Mouse (Mus musculus) brown adipose tissue, adult 24 weeks (tissue): ENCODE measurements around the gene Lrp6. TPM values are rescaled to one million over a fixed set of nuclear protein-coding genes. Genes with fewer than 3 reads are reported as not detected.

Experiments
- H3K27ac ChIP-seq: fragments of 200-500 bp; replicated peaks from 2 replicates; pipeline ENCODE4 v1.5.1; 2012; ENCODE audit warnings: low read depth, mild to moderate bottlenecking, low read length
- H3K4me1 ChIP-seq: fragments of 200-500 bp; 2 replicates; pipeline ENCODE4 v1.6.1; 2012; ENCODE audit warnings: low read length, mixed read lengths; ENCODE audit not compliant: control insufficient read depth, insufficient read depth, insufficient read length
- H3K4me3 ChIP-seq: fragments of 200-500 bp; 2 replicates; pipeline ENCODE4 v1.5.1; 2012; ENCODE audit warnings: low read depth, mild to moderate bottlenecking, low read length, moderate library complexity; ENCODE audit not compliant: insufficient read depth
- polyA plus RNA-seq: library from polyadenylated mRNA; stranded (reverse); fragments of >200 nt; gene quantifications from 2 replicates; pipeline ENCODE4 v1.2.4, GENCODE M21; 2012; ENCODE audit not compliant: missing spikeins, insufficient read depth, insufficient read length

The Lrp6 gene
- polyA plus RNA-seq, 1 experiment, result 33.0 TPM

DNA sequence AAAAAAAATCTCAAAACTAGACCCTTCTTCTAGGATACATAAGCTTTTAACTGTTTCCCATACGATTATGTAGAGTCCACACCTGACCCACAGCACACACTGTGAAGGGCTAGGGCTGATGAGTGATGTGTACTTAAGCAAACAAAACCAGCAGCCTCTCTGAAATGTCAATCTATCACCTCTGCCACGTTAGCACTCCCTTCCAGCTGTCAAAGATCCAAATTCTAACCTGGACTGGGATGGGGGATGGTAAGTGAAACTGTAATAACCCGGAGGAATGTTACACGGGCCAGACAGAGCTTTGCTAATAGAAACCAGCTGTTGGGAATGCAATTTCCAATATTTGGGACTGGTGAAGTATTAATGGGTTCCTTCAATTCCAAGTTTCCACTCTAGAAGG is 61.9 kb downstream of the Lrp6 start:
- Histone ChIP-seq H3K27ac (no peak overlapping the region), H3K4me3 (no peak overlapping the region), H3K4me1 (0 out of 2 replicates have a peak, but pooled peaks cover 2% of the 10 kb centered on the region)

DNA sequence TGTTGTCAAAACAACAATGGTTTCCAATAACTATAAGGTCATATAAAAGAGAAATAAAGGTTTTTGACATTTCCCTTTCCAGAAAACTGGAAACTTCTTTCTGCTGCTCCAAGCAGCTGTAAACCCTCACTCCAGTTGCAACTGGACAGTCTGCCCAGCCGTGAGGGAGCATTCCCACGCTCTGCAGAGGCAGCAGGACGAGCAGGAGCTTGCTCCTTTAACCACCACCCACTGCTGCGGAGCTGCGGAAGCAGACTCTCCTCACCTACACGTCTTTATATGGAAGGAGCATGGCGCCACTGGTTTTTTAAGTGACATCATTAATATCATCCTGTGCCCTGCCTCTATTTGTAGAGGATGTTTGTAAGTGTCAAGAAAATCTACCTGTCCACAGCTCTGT is 64.4 kb downstream of the Lrp6 start:
- Histone ChIP-seq H3K4me3 (no peak overlapping the region), H3K27ac (no peak overlapping the region), H3K4me1 (peaks cover 5% of the 10 kb centered on the region; the same call in 1 of the 2 replicates)

DNA sequence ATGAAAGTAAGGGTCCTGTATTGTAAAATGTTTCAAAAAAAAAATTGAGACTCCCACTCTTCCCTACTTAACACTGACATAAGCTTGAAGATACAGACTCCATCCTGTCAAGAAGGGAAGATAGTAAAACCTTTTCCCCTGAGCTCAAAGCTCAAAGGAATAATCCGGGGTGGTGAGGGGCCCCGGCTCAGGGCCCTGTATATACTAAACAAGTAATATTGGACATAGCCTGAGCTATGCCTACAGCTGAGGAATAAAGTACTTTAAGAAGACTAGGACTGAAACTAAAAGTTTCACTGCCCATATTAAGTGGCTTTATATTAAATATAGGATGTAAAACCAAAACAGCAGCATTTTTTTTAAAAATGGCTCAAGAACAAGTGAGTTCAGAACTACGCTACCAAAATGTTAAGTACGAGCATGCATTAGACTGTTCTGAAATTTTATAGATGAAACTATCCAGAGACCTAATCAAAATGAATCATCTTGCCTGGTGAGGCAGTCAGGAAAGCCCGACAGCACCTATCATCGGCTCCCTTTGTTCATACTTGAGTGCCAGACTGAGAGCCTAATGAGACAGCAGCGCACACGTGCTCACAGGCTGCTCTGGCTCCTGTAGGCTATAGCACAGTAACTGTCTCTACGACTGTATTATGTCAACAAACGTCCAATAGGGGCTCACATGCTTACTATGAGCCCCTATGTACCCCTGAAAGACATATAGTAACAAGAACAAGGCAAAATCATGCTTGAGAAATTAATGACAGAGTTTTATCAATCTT is 66.2 kb downstream of the Lrp6 start:
- Histone ChIP-seq H3K4me3 (no peak overlapping the region), H3K4me1 (peaks cover 5% of the 10 kb centered on the region; the same call in 1 of the 2 replicates), H3K27ac (no peak overlapping the region)

DNA sequence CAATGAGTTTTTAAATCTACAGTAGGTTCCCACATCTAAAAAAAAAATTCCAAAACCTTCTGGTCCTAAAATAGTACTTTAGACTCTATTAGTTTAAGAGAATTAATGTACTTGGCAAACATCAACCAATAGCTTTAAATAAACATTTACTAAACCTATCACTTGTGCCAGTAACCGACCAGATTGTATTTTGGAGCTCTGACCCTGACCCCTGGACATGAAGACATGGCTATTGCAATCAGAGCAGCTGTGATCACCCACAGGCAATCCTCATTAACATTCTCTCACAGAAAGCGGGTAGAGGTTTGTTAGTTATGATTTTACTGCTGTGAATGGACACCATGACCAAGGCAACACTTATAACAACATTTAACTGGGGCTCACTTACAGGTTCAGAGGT is 67.7 kb downstream of the Lrp6 start:
- Histone ChIP-seq H3K27ac (no peak overlapping the region; the same call in 1 of the 2 replicates), H3K4me1 (peaks cover 5% of the 10 kb centered on the region; the same call in 1 of the 2 replicates), H3K4me3 (no peak overlapping the region)

DNA sequence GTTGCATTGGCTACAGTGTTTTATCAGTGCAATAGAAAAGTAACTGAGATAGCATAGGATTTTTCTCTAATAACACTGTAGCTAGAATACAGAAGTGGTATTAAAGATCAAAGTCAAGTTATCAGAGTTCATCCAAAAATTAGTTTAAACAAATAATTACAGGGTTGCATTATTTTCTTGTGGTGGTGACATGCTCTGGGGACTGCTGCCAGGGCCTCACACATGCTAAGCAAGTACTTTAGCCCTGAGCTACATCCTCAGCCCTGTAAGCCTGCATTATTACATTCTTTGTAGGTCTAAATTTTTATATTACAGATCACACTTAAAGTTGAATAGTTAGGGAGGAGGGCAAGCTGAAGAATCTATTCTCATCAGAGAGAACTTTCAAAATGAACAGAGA is 68.2 kb downstream of the Lrp6 start:
- H3K4me3 ChIP-seq, result no peak overlapping the region
- no peak overlapping the region for H3K27ac ChIP-seq
- peaks cover 3% of the 10 kb centered on the region; the same call in 1 of the 2 replicates for H3K4me1 ChIP-seq

DNA sequence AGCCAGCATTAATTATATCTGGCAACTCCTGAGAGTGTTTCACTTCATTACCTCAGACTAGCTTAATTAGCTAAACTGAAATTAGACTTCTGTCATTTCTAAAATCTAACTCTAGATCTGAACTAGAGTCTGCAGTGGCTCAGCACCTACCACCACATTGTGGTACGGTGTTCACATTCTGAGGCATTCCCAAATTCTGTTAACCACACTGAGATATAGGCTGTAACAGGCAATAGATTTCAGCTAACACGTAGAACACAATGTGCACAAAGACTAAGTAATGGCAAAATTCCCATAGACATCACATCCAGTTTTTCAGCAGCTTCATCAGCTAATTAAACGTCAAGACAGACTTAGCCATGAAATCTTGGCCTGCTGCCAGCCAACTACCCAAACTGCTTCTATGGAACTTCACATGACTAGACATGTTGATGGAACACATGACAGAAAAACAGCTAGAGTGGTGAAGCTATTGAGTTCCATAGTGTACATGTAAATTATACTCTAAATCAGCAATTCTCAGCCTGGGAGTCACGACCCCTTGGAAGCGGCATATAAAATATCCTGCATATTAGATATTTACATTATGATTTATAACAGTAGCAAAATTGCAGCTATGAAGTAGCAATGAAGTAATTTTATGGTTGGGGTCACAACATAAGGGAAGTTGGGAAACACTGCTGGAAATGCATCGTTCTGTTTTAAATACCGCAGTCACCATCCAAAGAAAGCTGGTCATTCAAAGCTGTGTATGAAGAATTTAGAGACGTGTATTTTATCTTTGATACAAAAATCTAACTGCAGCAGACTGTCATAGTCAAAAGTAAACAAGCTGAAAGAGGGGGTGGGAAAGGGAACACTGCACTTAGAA is 71.7 kb downstream of the Lrp6 start:
- Histone ChIP-seq H3K27ac (no peak overlapping the region), H3K4me1 (peaks cover 3% of the 10 kb centered on the region), H3K4me3 (no peak overlapping the region)

DNA sequence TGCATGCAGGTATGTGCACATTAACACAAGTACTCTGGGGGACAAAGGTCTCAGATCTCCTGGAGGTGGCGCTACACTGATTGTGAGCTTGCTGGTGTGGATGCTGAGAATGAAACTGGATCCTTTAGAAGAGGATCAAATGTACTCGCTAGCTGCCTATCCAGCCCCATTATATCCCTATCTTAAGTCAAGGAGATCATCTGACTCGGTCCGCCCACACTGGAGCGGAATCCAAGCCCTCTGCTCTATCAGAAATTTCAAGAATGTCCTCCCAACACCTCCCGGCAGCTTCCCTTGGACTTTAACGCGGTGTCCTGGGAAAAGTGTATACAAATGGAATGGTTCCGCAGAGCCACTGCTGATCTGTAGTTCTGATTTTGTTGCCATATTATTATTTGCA is 77.1 kb downstream of the Lrp6 start:
- Histone ChIP-seq H3K4me3 (no peak overlapping the region), H3K4me1 (no peaks in the 10 kb centered on the region; the same call in 1 of the 2 replicates), H3K27ac (no peak overlapping the region)

DNA sequence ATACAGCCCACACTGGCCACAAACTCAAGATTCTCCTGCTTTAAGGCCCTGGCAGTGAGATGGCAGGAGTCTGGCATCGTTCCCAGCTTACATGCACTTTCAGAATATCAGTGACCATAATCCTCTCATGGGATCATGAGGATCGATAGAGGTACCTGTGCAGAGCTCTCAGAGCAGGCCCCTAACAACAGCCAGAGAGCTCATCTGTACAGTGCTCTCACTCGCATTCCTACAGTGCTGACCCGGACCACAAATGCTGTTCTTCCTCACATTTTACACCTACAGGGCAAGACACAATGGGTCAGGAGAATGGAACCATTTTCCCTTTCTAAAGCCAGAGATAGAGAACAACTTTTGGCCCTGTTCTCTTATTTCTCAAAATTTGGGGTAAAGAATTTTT is 77.6 kb downstream of the Lrp6 start:
- H3K27ac ChIP-seq, result no peak overlapping the region
- no peak overlapping the region for H3K4me3 ChIP-seq
- no peaks in the 10 kb centered on the region; the same call in 1 of the 2 replicates for H3K4me1 ChIP-seq

DNA sequence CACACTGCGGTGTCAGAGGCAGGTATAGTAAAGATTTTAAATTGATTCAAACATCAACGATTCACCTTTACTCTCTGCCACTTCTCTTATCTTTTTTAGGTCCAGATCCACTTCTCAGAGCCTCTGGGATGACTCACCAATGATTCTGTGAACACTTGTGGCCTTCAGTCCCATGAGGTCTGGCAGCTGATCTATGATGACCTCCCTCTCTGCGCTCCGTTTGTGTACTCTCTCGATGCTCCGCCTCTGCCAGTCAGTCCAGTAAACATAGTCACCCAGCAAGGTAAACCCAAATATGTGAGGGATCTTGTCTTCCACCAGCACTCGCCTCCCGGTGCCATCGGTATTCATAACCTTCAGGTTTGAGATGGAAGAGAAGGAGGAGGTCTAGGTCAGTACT is 80.4 kb downstream of the Lrp6 start:
- Histone ChIP-seq H3K4me3 (no peak overlapping the region), H3K27ac (no peak overlapping the region), H3K4me1 (no peaks in the 10 kb centered on the region)

DNA sequence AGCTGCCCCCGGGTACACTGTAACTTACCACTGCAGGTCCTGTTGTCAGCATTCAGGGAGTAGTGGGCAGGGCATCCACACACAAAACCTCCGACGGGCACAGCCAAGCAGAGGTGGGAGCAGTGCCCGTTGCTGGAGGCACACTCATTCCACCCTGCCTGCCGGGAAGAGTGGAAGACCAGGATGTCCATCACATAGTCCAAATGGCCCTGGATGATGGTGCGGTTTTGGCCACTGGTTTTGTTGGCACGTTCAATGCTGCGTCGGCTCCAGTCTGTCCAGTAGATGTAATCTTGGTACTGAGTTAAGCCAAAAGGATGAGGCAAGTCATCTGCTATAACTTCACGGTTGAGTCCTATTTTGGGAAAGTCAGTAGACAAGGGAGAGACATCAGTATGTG is 87.3 kb downstream of the Lrp6 start:
- Histone ChIP-seq H3K4me1 (no peaks in the 10 kb centered on the region), H3K27ac (no peak overlapping the region), H3K4me3 (no peak overlapping the region)

DNA sequence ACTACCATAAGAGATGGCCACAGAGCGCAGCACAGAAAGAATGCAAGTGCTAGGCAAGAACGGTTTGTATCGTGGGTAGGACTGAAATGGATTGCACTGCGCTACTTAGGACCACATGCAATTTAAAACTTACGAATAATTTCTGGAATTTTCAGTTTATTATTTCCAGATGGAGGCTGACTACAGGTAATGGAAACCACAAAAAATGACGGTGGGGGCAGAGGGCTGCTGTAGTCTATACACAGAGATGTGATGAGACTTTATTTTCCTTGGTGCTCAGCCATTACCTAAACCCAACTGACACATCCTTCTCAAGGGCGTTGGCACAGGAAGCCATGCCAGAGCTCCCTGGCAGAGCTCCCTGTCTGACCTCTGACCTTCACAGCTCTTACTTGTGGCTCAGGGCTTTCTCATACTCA is 93.6 kb downstream of the Lrp6 start:
- peaks cover 2% of the 10 kb centered on the region; the same call in 1 of the 2 replicates for H3K4me1 ChIP-seq
- no peak overlapping the region for H3K27ac ChIP-seq
- no peak overlapping the region for H3K4me3 ChIP-seq

DNA sequence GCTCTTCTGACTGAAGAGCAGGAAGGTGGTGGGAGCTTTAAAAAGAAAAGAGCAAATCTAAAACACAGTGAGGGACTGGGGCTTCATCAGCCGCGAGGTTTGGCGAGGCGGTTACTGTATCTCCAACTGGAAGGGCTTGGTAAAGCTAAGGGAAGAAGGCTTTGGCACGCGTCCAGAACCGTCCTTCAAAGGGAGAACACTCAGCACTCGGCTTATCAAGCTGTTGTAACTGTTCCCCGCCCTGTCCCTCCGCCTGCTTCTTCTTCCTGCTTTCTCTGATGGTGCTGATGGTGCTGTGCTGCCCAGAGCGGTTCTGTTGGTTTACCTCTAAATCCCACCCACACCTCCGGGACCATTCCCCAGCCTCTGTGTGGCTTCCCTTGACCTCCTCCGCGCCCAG is 95.9 kb downstream of the Lrp6 start:
- no peak overlapping the region for H3K4me3 ChIP-seq
- peaks cover 2% of the 10 kb centered on the region; the same call in 1 of the 2 replicates for H3K4me1 ChIP-seq
- H3K27ac ChIP-seq, result no peak overlapping the region

DNA sequence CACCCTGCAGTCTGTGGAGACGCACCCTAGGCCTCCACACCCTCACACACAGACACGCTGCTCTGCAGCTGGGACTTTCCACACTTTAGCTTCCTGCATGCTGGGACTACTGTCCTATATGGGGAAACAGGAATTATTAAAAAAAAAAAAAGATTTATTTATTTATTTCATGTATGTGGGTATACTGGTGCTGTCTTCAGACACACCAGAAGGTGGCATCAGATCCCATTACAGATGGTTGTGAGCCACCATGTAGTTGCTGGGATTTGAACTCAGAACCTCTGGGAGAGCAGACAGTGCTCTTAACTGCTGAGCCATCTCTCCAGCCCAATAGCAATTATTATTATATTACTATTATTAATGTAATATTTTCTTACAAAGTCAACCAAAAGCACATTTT is 97.5 kb downstream of the Lrp6 start:
- Histone ChIP-seq H3K27ac (no peak overlapping the region), H3K4me1 (peaks cover 2% of the 10 kb centered on the region; the same call in 1 of the 2 replicates), H3K4me3 (no peak overlapping the region)

DNA sequence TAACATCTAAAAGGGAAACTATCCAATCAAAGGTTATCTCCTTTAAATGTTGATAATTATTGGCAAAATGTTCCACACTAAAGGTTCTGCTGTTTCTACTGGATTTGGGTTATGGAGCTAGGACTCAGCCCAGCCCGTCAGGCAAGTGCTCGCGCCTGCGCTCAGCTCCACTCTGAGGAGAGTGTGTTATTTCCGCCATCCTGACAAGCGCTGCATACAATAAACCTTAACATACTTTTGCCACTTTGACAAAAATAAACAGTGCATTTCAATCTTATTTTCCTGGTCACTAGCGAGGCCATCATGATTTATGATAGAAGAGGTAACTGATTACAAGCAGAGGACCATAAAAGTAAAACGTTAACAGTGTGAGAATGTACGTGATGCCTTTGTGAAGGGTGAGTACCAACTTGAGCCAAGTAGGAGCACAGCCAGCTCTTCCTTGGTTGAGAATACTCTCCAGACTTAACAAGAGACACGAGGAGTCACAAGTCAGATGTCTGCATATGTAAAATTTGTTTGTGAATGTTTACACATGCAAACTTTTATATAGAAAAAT is 100.0 kb downstream of the Lrp6 start:
- no peak overlapping the region for H3K27ac ChIP-seq
- H3K4me3 ChIP-seq, result no peak overlapping the region
- H3K4me1 ChIP-seq, result no peaks in the 10 kb centered on the region

DNA sequence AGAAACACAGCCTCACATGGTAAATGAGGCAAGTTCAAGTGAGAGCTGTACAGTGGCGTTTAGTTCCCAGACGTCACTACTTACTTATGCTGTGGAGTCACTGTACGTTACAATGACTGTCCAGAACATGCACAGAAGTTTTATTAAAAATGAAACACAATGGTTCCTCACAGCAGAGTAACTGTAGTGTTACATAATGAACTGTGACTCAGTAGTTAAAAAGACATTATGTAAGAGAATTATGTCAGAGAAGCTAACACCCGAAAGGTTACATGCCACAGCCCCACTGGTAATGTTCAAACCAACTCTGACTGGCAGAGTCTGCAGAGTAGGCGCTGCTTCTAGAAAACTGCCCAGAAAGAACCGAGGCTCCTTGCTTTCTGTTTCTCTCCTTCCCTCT is 105.6 kb downstream of the Lrp6 start:
- Histone ChIP-seq H3K27ac (no peak overlapping the region), H3K4me3 (no peak overlapping the region), H3K4me1 (no peaks in the 10 kb centered on the region)
